Mouse (Mus musculus) urinary bladder, postnatal 36 days (tissue): ENCODE data around the gene Akap6.
"Not testable (repeated sequence)": the region's sequence is repeated elsewhere in the genome, so short reads cannot be mapped to it uniquely, and the experiment has no call there.

Experiments
- DNase-seq, 2 experiments: peaks; one replicate each; pipeline ENCODE4 v3.0.0; 2022; ENCODE audit warnings: low spot score in 2 of 2, mixed read lengths in 1 of 2

Akap6 gene

DNA sequence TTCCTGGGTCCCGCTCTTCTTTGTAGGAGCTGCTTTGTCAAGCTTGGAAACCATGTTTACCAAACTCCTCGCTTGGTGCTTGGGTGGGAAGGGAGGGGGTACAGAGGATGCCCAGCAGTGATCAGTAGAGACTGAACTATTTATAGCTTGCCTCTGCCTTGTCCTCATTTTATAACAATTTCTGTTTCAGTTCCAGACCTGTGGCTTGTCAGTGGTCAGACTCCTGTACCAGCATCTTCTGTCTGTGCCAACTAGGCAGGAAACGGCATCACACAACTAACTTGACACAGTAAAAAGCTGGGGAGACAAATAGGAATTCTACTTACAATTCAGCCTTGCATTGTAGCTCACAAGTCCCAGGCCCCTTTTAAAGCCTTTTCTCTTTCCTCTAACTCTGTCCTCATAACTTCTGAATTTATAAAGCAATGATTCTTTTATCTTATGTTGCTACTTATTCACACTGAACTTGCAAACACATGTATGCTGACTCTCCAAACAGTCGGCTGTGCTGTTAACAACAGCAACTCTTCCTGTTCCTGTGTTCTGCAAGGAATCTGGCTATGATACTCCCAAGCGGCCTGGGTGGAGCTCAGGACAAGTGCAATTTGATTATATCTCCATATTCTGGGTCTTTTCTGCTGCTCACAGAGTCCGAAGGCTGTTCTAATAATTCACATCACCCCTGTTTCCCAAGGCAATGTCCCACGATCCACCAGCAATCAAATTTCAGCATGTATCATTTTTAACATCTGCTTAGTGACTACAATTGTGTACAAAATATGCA, 12.9 kb downstream of the Akap6 start:
- DNase-seq, result no peak

DNA sequence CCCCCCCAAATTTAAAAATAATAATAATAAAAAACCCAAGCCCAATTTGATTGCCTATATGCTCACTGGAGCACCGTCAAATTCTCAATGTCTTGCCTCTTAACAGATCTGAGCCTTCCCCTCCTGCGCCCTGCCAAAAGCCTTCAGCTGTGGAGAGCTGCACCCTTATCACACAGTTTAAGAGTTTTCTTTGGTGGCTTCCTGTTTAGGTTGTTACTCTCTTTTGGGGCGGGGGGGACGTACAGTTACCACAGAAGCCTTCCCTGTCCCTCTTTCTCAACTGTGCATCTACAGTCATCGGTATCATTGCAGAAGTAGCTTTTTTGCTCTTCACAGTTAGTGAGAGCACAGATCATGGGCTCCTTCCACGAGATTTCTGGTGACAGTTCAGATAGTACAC, 19.2 kb downstream of the Akap6 start:
- no peak for DNase-seq

GRCm38 (mm10) chr12:52719232-52719631, 20.0 kb downstream of the Akap6 start:
- no peak for DNase-seq

- no peak for DNase-seq
These were observed 20.5 kb downstream of the Akap6 start for GRCm38 (mm10) chr12:52719681-52720080.

GRCm38 (mm10) chr12:52724039-52724615, 24.9 kb downstream of the Akap6 start:
- not testable (repeated sequence) for DNase-seq

DNA sequence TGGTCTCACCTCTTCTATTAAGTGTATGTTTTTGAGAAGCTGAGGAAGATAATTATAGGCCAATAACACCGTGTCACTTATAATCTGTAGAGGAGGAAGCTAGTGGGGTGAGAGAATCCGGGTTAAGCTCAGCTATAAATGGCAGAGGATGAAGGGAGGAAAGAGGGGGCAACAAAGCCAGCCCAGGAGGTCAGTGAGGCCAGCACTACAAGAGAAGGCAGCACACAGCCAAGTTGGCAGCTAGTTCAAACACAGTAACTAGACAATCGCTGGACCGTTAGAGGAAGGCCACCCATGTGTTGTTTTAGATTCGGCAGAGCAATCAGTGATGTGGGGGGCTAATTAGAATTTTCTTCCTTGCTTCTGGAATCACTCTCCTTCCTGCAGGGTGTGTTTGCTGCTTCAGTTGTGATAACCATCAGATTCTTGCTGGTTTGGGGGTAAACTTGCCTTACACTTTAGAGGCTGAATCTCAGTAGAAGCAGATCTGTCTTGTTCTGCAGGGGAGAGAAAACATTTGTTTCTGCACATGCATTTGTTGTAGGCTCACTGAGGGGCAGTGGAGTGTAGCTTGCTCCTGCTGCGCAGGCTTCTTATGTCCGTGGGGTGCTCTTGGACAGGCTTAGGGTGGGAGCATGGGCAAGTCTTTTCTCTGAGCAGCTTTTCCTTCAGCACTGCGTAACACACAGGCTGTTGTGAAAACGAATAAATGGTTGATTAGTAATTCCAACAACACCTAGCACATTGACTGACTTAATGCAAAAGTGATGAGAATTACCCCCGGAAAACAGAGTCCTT, 27.4 kb downstream of the Akap6 start:
- DNase-seq, result no peak

DNA sequence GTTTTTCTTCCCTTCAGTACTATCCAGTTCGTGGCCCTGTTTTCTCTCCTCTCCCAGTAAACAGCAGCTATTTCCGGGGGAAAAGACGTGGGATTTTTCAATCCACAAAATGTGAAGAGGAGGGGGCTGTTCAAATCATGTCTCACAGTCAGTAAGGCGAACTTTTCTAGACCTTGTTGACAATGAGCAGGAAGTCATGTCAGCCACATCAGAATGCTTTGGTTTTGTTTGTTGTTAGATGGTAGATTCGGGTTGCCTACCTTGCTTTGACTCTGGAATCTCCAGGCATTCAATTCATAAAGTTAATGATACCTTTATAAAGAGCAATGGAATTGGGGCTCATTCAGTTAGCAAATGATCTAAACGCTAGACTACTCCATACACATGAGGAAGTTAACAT, 30.2 kb downstream of the Akap6 start:
- DNase-seq, result no peak

- DNase-seq, result not testable (repeated sequence)
These were observed 36.0 kb downstream of the Akap6 start for GRCm38 (mm10) chr12:52735161-52735560.

GRCm38 (mm10) chr12:52737151-52737550, 38.0 kb downstream of the Akap6 start:
- no peak for DNase-seq

DNA sequence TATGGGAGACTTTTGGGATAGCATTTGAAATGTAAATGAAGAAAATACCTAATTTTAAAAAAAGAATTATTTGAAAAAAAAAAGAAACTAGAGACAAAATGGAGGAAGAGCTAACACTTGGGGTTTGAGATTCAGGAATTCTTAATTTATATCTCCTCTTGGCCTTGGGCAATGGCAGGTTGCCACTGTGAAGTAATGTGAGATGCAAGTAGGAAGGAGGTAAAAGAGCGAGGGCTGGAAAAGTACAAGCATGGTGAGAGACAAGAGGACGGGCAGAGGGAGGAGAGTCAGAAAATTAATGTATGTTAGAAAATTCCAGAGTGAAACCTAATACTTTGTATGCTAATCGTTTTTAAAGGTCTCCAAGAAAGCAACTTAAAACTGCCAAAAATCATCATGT, 40.1 kb downstream of the Akap6 start:
- DNase-seq, result no peak

DNA sequence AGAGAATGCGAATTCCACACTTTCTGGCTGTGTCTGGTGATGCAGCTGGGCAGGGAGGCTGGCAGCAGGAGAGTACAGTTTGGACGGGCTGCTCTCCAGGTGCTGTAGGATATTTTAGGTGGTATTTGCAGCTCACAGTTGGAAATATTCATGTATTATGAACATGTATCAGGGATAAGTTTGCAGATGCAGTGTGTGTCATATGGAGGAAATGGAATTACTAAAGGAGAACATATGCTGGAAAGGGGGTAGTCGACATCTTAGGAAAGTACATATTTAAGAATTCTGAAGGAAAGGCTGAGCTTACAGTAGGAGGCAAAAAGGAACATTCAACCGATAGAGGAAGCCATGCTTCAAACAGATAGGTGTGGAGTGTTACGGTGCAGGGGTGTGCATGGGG, 42.6 kb downstream of the Akap6 start:
- no peak for DNase-seq

GRCm38 (mm10) chr12:52750006-52750405, 50.8 kb downstream of the Akap6 start:
- DNase-seq, result peak in 1 of 2 experiments; percentile 16

DNA sequence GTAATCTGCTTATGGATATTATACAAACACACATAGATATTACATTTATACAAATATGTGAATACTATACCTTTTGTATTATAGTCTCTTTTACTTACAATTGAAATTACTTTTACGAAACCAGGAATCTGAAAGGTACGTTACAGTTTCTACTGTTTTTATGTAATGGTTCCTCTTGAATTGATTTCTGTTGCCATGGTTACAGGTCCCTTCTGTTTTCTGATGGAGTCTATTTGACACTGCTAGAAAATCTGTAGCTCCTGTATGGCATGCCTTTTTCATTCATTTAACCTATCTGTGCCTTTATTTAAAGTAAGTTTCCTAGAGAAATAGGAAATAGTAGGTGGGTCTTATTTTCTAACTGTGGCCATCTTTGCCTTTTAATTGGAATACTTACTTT, 56.5 kb downstream of the Akap6 start:
- no peak for DNase-seq

DNA sequence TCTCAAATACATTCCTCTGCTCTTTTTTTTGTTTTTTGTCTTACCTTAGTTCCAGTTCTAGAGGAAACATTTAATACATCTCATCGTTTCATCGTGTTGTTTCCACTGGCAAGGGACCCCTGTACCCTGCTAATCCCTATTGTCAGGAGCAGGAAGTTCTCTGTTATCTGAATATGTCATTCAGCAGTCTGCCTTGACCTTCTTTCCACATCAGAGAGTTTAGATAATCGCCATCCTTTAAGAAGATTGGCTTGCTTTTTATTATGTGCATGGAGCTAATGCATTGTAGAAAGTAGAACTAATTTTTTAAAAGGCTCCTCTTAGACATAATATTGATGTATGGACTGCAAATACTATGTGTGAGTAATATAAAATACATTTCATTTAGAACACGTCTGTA, 58.7 kb downstream of the Akap6 start:
- DNase-seq, result no peak

GRCm38 (mm10) chr12:52764046-52764445, 64.9 kb downstream of the Akap6 start:
- DNase-seq, result no peak

GRCm38 (mm10) chr12:52764810-52765209, 65.6 kb downstream of the Akap6 start:
- DNase-seq, result no peak

- DNase-seq, result no peak
These were observed 70.4 kb downstream of the Akap6 start for GRCm38 (mm10) chr12:52769561-52769960.

DNA sequence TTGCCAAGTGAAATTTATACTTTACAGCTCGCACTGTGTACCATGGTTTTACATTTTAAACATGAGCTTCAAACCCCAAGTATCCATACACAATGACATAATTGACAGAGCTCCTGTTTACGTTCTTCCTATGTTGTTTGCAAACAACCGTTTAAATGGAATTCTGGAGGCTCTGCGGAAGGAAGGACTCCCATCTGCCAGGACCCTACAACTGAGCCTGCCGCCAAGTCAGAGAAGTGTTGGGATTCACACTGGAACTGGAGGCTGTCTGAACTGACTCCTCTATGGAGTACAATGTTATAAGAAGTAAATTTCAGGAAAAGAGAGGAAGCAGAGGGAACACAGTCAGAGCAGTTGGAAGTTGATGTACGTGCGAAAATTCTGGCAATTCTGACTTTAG, 72.7 kb downstream of the Akap6 start:
- no peak for DNase-seq

GRCm38 (mm10) chr12:52772494-52773280, 73.5 kb downstream of the Akap6 start:
- no peak for DNase-seq

DNA sequence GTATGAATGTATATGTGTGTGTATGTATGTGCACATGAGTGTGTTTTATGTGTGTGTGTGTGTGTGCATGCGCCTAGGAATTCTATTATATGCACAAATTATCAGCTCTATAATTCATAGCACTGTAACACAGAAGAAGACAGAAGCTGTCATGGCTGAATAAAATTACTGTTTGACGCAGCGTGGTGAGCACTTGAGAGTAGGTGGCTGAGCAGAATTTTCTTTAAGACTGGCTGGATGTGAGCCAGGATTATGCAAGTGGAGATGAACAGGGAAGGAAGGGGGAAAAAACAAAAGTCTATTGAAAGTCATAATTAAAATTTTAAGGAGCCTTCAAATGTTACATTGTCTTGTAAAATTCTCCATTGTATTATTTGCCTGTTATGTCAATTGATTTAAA, 74.7 kb downstream of the Akap6 start:
- DNase-seq, result no peak

DNA sequence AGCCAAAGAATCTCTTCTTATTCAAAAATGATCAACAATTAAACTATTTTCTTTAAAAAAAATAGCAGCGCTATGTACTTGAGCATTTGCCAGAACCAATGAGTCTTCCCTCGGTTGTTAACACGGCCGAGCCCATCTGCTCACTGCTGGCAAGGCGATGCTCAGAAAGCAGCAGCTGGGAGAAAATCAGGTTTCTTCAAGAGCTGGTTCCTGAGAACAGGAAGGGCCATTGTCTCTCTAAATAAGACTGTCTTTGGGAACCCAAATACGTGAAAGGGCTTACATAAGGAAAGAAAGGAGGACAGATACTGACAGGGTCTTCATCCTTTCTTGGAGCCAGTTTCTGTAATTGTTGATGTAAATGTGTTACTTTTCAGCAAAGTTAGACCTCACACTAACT, 75.2 kb downstream of the Akap6 start:
- no peak for DNase-seq

DNA sequence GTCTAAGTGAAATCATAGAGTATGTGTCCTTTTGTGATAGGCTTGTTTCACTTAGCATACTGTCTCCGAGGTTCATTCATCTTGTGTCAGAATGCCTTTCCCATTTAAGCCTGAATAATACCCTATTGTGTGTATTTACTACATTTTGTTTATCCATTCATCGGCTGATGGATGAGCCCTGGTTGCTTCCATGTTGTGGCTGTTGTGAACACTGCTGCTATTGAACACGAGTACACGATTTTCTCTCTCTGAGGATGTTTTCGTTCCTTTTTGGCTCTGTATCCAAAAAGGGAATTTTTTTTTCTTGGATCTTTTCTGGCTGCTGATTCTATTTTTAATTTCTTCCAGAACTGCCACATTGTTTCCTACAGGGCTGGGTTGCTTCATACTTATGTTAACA, 81.0 kb downstream of the Akap6 start:
- no peak for DNase-seq
